Mouse (Mus musculus) E14TG2a.4 (cell line): ENCODE measurements at regions not wholly inside any gene's neighbourhood (a gene's known extent, or its start where the extent isn't known, plus 50 kb on each side); places are given as distances from the start of the nearest gene placed in this dataset.
"Not testable (repeated sequence)": the region's sequence is repeated elsewhere in the genome, so short reads cannot be mapped to it uniquely, and the experiment has no call there.

Experiments used
- CTCF ChIP-seq: conservative IDR thresholded peaks from 2 replicates; pipeline ENCODE4 v1.5.1; 2014; ENCODE audit warnings: low read length
- NANOG ChIP-seq: IDR thresholded peaks from 2 replicates; pipeline ENCODE4 v1.6.1; 2014; ENCODE audit warnings: borderline replicate concordance, low read length, mixed read lengths
- POU5F1 ChIP-seq: IDR thresholded peaks from 2 replicates; pipeline ENCODE4 v1.6.1; 2014; ENCODE audit warnings: low read length, borderline replicate concordance

GRCm38 (mm10) chr6:69814972-69815371 lies 977.1 kb downstream of the Rpia start:
- not testable (repeated sequence) for TF ChIP-seq CTCF, NANOG, POU5F1
